Mouse (Mus musculus) heart, embryonic 12.5 days (tissue): Measurements from ENCODE around the gene Cul4a. TPM values are rescaled to one million over a fixed set of nuclear protein-coding genes. Genes with fewer than 3 reads are reported as not detected.
A peak's percentile ranks its signal among the peaks of the same experiment; 100 is the strongest.
"Not testable (repeated sequence)": the region's sequence is repeated elsewhere in the genome, so short reads cannot be mapped to it uniquely, and the experiment has no call there.

Experiments
- ATAC-seq: fragments of 200-750 bp; cut with Nextera tagmentation; 2 replicates; pipeline ENCODE4 v1.8.0; 2017; ENCODE audit warnings: moderate TSS enrichment, moderate library complexity; ENCODE audit not compliant: insufficient number of reproducible peaks, low FRiP score
- H3K27ac ChIP-seq: fragments of 300-500 bp; sonication (generic); 2 replicates; pipeline ENCODE4 v1.5.1; 2016; ENCODE audit warnings: mild to moderate bottlenecking, moderate library complexity; ENCODE audit not compliant: poor library complexity, severe bottlenecking
- H3K27me3 ChIP-seq: fragments of 300-500 bp; sonication (generic); replicated peaks from 2 replicates; pipeline ENCODE4 v1.6.1; 2016; ENCODE audit warnings: mild to moderate bottlenecking, moderate library complexity
- H3K36me3 ChIP-seq: fragments of 300-500 bp; sonication (generic); 2 replicates; pipeline ENCODE4 v1.6.1; 2016; ENCODE audit warnings: mild to moderate bottlenecking, moderate library complexity
- H3K4me1 ChIP-seq: fragments of 300-500 bp; sonication (generic); replicated peaks from 2 replicates; pipeline ENCODE4 v1.6.1; 2016; ENCODE audit warnings: mild to moderate bottlenecking
- H3K4me2 ChIP-seq: fragments of 300-500 bp; sonication (generic); 2 replicates; pipeline ENCODE4 v1.6.1; 2016; ENCODE audit warnings: mild to moderate bottlenecking, moderate library complexity
- H3K4me3 ChIP-seq: fragments of 300-500 bp; sonication (generic); 2 replicates; pipeline ENCODE4 v1.5.1; 2016; ENCODE audit warnings: mild to moderate bottlenecking
- H3K9ac ChIP-seq: fragments of 300-500 bp; sonication (generic); 2 replicates; pipeline ENCODE4 v1.6.1; 2016; ENCODE audit warnings: mild to moderate bottlenecking, moderate library complexity
- H3K9me3 ChIP-seq: fragments of 300-500 bp; sonication (generic); replicated peaks from 2 replicates; pipeline ENCODE4 v1.6.1; 2016; ENCODE audit warnings: mild to moderate bottlenecking, moderate library complexity
- WGBS: fragments of 180-500 bp; shearing (Covaris S2); methylation state at CpG from one replicate; pipeline ENCODE4 v1.1.7; 2016; 5-methylcytosine and 5-hydroxymethylcytosine counted together
- polyA plus RNA-seq: library from polyadenylated mRNA; unstranded; fragments of >200 nt; fragmentation: Nextera tagmentation; extraction: Ambion mirVana; gene quantifications from 2 replicates; pipeline ENCODE4 v1.2.1, GENCODE M21; 2016

The Cul4a gene
- polyA plus RNA-seq, 1 experiment from 2014 or later = 124 TPM

DNA sequence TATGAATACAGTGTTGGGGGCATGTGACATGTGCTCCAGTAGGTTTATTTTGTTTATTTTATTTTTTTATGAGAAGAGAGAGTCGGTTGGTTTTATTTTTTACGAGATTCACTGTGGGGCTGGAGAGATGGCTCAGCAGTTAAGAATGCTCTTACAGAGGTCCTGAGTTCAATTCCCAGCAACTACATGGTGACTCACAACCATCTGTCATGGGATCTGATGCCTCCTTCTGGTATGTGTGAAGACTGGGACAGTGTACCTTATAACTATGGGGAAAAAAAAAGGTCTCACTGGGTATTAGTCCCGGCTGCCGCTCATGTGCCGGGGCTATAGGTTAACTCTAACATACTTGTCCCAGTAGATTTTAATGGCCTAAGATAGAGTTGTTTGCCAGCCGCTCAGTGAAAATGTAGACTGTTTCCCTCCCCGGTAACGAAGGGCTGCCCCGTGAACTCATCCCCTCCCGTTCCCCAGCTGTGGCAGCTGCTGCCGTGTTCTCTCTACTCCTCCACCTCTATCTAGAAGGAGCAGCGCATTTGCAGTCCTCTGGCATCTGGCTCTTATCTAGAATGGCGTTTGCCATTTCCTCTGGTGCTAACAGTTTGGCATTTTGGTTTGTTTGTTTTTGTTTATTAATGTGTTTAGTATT is 2.7 kb downstream of the Cul4a start:
- Histone ChIP-seq H3K9ac (no peak overlapping the region), H3K36me3 (peaks cover 16% of the 10 kb centered on the region), H3K27ac (no peak overlapping the region), H3K27me3 (no peaks in the 10 kb centered on the region), H3K4me1 (peaks cover 51% of the 10 kb centered on the region), H3K4me3 (no peak overlapping the region), H3K4me2 (peak overlapping the region; percentile 4; the same call in 1 of the 2 replicates), H3K9me3 (no peaks in the 10 kb centered on the region)
- 57% methylated on average over 13 of the region's 13 CpGs for WGBS
- no peak for ATAC-seq

DNA sequence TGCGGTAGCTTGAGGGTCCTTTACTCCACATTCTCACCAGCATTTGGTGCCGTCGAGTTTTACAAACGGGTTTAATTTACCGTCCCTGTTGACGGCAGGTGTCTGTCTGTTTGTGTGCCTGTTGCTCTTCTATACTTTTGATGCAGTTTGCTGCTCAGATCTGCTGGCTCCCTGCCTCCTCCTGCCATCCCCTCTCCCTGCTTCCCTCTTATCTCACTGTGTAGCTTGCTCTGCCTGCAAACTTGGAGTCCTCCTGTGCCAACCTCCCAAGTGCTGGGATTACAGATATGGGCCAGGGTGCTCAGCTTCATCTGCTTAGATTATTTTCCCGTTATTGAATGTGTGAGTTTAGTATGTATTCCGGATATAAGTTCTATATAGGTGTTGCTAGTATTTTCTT is 3.5 kb downstream of the Cul4a start:
- ATAC-seq = no peak
- Histone ChIP-seq H3K4me1 (peaks cover 46% of the 10 kb centered on the region), H3K36me3 (peaks cover 24% of the 10 kb centered on the region), H3K4me3 (no peak overlapping the region), H3K27ac (peak overlapping the region; percentile 35), H3K27me3 (no peaks in the 10 kb centered on the region), H3K9ac (no peak overlapping the region), H3K4me2 (no peak overlapping the region; the same call in 1 of the 2 replicates), H3K9me3 (no peaks in the 10 kb centered on the region)
- WGBS = 71% methylated on average over 8 of the region's 8 CpGs

DNA sequence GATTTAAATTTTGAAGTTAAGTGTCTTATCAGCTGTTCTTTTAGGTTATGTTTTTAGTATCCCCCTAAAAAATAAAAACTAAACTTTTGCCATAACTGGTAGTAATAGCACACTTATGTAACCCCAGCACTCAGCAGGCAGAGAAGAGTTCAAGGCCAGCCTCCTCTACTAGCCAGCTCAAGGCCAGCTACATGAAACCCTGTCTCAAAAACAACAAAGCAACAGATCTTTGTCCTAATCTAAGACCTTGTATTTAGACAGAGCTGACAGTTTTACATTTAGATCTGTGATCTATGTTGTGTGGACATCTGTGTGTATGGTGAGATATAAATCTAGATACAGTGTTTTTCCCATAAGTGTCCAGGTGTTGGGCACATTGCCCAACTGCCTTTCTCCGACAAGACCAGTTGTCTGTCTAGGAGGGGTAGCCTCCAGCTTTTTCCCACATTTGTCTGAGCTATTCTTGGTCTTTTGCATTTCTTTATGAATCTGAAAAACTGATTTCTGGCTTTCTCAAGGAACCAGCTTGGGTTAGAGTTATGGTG is 4.1 kb downstream of the Cul4a start:
- Histone ChIP-seq H3K27me3 (no peaks in the 10 kb centered on the region), H3K27ac (no peak overlapping the region), H3K4me3 (no peak overlapping the region), H3K9me3 (no peaks in the 10 kb centered on the region), H3K4me2 (no peak overlapping the region), H3K4me1 (peaks cover 42% of the 10 kb centered on the region), H3K36me3 (peaks cover 26% of the 10 kb centered on the region), H3K9ac (no peak overlapping the region)
- no peak for ATAC-seq
- 76% methylated on average over 1 of the region's 1 CpGs for WGBS

DNA sequence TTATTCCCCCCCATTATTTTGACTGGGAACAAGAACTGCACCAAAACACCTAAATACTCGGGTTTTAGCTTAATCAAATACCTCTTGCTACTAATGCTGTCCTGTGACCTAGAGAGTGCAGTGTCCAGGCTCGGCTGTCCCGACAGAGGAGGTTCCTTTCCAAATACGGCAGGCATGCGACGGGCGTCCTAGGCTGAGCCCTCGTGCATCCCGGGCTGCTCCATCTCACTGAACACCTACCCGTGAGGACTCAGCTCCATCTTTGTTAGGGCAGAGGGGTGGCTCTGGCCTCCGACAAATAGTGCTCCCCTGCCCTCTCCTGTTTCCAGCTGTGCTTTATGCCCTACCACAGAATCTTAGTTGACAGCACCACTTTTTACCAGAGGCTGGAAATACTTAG is 6.5 kb downstream of the Cul4a start:
- Histone ChIP-seq H3K9ac (no peak overlapping the region), H3K36me3 (peaks cover 34% of the 10 kb centered on the region), H3K9me3 (no peaks in the 10 kb centered on the region), H3K4me2 (no peak overlapping the region), H3K4me1 (peaks cover 37% of the 10 kb centered on the region), H3K27ac (peak overlapping the region; percentile 53), H3K4me3 (no peak overlapping the region), H3K27me3 (no peaks in the 10 kb centered on the region)
- ATAC-seq = no peak
- WGBS = 65% methylated on average over 11 of the region's 11 CpGs

DNA sequence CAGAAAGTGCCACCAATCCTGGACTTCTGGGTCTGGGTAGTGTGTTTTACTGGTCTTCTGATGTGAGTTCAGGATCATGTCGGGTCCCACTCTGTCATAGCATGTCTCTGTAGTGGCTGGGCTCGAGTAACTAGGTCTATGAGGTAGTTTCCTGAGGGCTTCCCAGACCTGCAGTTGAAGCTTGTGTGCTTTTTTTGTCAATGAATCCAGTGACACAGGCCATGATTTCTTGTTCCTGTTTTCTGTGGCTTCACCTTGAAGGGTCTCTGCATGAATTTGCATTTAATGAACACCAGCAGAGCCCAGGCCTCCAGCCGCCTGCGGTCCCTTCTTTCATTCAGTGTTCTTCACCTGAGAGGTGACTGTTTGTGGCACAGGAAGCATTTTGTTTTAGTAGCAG is 7.8 kb downstream of the Cul4a start:
- 91% methylated on average over 4 of the region's 4 CpGs for WGBS
- no peak overlapping the region; the same call in 1 of the 2 replicates for H3K9ac ChIP-seq

DNA sequence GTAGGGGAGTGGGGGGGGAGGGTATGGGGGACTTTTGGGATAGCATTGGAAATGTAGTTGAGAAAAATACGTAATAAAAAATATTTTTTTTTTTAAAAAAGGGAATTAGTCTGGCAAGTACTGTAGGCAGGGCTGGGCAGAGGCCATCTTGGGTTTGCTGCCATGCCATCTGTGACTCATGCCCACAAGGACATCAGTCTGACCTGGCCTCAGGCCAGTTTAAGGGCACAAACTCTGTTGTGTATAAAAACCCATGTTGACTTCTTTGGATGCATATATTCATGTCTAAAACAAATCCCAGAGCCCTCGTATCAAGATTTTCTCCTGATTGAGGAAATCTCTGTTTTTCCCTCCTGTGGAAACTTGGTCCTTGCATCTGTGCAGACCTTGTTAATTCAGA is 11.7 kb downstream of the Cul4a start:
- H3K4me2 ChIP-seq = no peak overlapping the region
- no peaks in the 10 kb centered on the region for H3K27me3 ChIP-seq
- H3K4me1 ChIP-seq = peaks cover 28% of the 10 kb centered on the region
- H3K4me3 ChIP-seq = no peak overlapping the region
- H3K27ac ChIP-seq = no peak overlapping the region
- no peak for ATAC-seq
- no peaks in the 10 kb centered on the region for H3K9me3 ChIP-seq
- peaks cover 51% of the 10 kb centered on the region for H3K36me3 ChIP-seq
- WGBS = 88% methylated on average over 2 of the region's 2 CpGs
- H3K9ac ChIP-seq = no peak overlapping the region

More for the DNA sequence above, 7.8 kb downstream of the Cul4a start:
- Histone ChIP-seq H3K9me3 (no peaks in the 10 kb centered on the region), H3K36me3 (peaks cover 33% of the 10 kb centered on the region), H3K27ac (no peak overlapping the region), H3K4me3 (no peak overlapping the region), H3K27me3 (no peaks in the 10 kb centered on the region), H3K4me1 (peaks cover 26% of the 10 kb centered on the region), H3K4me2 (no peak overlapping the region)
- ATAC-seq = no peak

DNA sequence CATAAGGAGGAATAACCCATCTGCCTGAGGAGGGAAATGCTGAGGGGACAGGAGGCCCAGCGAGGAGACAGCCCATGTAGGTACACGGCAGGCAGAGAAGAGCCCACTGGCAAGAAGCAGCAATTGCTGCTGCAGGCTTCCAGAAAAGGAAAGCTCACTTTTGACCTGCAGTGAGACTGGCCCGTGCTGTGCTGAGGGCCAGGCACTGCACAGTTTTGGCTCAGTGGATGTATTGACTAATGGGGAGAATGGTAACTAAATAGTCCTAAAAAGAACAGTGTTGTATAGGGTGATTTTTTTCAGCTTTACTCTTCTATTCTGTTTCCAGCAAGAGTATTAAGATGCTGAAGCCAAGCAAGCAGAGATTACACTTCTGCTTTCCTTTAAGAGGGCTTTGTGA is 13.1 kb downstream of the Cul4a start:
- Histone ChIP-seq H3K9ac (no peak overlapping the region), H3K4me2 (no peak overlapping the region), H3K27me3 (no peaks in the 10 kb centered on the region), H3K27ac (no peak overlapping the region), H3K4me3 (no peak overlapping the region), H3K9me3 (no peaks in the 10 kb centered on the region), H3K36me3 (peaks cover 48% of the 10 kb centered on the region), H3K4me1 (peaks cover 35% of the 10 kb centered on the region)
- WGBS = 82% methylated on average over 3 of the region's 3 CpGs
- ATAC-seq = no peak

DNA sequence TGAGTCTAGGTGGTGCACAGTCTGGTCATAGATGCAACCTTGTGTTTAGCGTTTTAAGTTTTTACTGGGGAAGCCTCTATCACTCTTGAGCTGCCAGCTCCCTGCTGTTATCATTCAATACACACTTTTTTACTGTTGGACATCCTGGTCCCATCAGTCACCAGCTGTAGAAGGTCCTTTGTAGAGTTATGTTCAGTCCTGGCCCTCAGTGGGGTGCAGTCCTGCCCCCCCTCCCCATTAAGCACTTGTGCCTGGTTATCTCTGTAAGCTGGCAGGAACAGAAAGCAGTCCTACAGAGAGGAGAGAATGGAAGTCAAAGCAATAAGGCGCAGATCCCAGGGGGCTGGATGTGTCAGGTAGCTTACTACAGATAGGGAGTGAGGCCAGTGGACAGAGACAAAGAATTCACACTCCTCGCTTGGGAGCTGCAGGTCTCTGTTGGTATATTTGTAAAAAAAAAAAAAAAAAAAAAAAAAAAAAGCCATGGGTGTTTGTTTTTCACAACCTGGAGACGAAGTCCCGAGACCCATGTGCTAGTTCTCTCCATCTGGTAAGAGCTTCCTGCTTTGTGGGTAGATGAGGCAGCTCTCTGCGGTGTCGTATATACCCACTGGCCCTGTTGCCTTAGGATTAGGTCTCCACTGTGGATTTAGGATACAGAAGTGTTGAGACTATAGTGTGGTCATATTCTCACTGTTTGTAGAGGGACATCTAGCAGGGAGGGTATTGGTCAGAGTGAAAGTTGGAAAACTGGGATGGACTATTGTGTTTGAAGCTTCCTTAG is 15.7 kb downstream of the Cul4a start:
- H3K27ac ChIP-seq = peak overlapping the region; percentile 69
- peak; percentile 54; the same call in 1 of the 2 replicates for ATAC-seq
- H3K4me1 ChIP-seq = peaks cover 35% of the 10 kb centered on the region
- no peak overlapping the region for H3K4me2 ChIP-seq
- no peak overlapping the region for H3K4me3 ChIP-seq
- no peaks in the 10 kb centered on the region for H3K9me3 ChIP-seq
- no peaks in the 10 kb centered on the region for H3K27me3 ChIP-seq
- peaks cover 59% of the 10 kb centered on the region for H3K36me3 ChIP-seq
- WGBS = 52% methylated on average over 7 of the region's 7 CpGs
- no peak overlapping the region for H3K9ac ChIP-seq

DNA sequence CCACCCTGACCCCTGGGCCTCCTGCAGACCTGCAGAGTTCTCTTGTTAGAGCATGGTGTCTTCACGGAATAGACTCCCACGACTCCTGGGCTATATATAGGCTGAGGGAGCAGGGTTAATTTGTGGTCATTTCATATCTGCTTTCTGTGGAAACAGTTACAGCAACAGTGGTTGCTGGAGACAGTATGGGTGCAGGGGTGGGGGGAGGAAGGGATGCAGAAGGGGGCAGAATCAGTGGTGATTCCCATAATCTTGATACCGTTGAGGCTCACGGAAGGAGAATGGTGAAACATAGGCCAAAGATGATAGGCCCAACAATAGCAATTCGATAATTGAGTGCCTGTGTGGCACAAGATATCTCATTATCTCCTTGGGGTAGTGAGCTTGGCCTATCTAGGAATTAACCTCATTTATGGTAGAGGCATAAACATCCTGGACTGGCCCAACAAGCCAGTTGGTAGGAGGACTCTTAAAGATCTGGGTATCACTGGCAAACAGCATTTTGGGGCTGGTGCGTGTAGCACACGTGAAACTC is 17.5 kb downstream of the Cul4a start:
- WGBS = 67% methylated on average over 7 of the region's 7 CpGs
- Histone ChIP-seq H3K4me3 (no peak overlapping the region), H3K9me3 (no peaks in the 10 kb centered on the region), H3K27ac (peak overlapping the region; percentile 14; the same call in 1 of the 2 replicates), H3K9ac (no peak overlapping the region), H3K4me1 (peaks cover 35% of the 10 kb centered on the region), H3K4me2 (no peak overlapping the region), H3K27me3 (no peaks in the 10 kb centered on the region), H3K36me3 (peaks cover 69% of the 10 kb centered on the region)
- ATAC-seq = no peak

DNA sequence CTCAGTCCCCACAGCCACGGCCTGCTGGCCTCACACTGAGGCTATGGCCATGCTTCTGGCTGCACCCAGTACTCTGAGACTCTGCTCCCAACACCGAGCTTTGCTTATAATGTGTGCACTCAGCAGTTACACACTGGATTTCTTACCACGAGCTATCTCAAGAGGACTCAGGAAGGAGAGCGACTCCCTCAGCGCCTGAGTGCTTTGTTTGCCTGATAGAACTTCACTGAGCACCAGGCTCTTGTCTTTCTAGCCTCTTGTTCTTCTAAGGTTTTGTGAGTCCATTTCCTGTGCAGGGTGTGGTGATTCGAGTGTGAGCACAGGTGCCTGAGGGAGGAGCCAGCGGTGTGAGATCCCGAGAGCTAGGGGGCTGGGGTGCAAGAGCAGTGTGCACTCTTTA is 19.5 kb downstream of the Cul4a start:
- H3K4me3 ChIP-seq = no peak overlapping the region
- H3K27me3 ChIP-seq = no peaks in the 10 kb centered on the region
- peaks cover 76% of the 10 kb centered on the region for H3K36me3 ChIP-seq
- WGBS = 91% methylated on average over 8 of the region's 8 CpGs
- H3K27ac ChIP-seq = no peak overlapping the region
- no peak overlapping the region for H3K9ac ChIP-seq
- no peak overlapping the region for H3K4me2 ChIP-seq
- H3K4me1 ChIP-seq = peaks cover 31% of the 10 kb centered on the region
- ATAC-seq = no peak
- no peaks in the 10 kb centered on the region for H3K9me3 ChIP-seq

DNA sequence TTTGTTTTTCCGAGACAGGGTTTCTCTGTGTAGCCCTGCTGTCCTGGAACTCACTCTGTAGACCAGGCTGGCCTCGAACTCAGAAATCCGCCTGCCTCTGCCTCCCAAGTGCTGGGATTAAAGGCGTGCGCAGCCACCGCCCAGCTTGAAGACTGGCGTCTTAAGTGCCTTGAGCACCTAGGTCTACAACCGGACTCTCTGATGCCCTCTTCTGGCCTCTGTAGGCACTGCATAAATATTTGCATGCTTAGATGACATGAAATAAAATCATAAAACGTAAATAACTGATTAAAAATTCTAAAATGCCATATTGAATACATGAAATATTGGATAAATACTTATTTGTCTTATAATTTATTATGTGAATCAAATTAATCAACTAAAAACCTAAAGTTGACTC is 26.8 kb downstream of the Cul4a start:
- not testable (repeated sequence) for H3K9me3 ChIP-seq, H3K27me3 ChIP-seq, H3K27ac ChIP-seq, ATAC-seq, H3K4me2 ChIP-seq, H3K4me3 ChIP-seq, H3K9ac ChIP-seq, H3K4me1 ChIP-seq
- peaks cover 93% of the 10 kb centered on the region for H3K36me3 ChIP-seq
- WGBS = 63% methylated on average over 9 of the region's 9 CpGs
